Mouse (Mus musculus): ENCODE results near the gene Arnt2. TPM values are rescaled to one million over a fixed set of nuclear protein-coding genes. Genes with fewer than 3 reads are reported as not detected.
A peak's percentile ranks its signal among the peaks of the same experiment; 100 is the strongest.

Arnt2 gene
- polyA plus RNA-seq, 1 experiment: 2.5 TPM

DNA sequence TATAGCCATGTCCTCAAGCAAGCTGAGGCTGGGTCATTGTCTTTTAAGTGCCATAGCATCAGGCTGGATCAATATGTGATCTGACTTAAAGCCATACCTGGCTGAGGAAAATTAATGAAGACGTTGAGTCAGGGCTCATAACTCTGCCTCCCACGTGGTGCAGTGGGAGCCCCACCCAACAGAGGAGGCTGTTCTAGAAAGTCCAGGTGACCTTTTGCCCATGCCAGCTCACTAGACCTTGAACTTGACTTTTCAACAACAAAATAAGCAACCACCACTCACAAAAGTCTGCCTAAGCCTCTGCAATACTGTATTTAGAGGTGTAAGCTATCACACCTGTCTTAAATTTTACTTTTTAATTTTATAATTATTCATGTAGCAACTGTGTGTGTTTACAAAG, 24.9 kb upstream of the Arnt2 start:
- TF ChIP-seq CTCF (IDR thresholded peaks at IDR 0.05; ENCODE audit: control insufficient read depth, insufficient read depth, low read length): no peak
- Histone ChIP-seq H3K27ac (ENCODE audit: control insufficient read depth, insufficient read depth, low read depth, low read length, poor library complexity) (no peak overlapping the region), H3K4me3 (replicated peaks; ENCODE audit: control insufficient read depth, low read depth, low read length) (no peak overlapping the region)

DNA sequence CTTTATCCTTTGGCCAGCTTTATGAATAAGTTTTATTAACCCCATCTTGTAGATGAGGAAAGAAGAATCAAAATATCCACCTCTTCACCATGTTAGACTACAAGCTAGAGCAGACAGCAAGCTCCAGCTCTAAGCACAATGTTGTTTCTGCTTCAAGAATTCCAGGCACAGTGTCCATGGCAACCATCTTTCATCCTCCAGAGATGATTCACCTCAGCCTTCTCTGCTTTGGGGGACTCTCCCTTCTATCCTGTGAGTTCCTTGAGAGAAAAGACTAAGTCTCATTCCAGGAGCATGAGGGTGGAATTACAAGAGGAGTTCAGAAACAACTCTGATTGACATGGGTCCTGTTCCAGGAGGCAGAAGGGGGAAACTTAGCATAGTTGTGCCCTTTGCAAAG, 22.2 kb upstream of the Arnt2 start:
- TF ChIP-seq CTCF (IDR thresholded peaks at IDR 0.05; ENCODE audit: control insufficient read depth, insufficient read depth, low read length): no peak
- no peak for TF ChIP-seq POLR2A (IDR thresholded peaks at IDR 0.05; ENCODE audit: borderline replicate concordance, control insufficient read depth, low read depth, low read length)
- Histone ChIP-seq H3K27ac (ENCODE audit: control insufficient read depth, insufficient read depth, low read depth, low read length, poor library complexity) (no peak overlapping the region), H3K4me3 (replicated peaks; ENCODE audit: control insufficient read depth, low read depth, low read length) (no peak overlapping the region), H3K4me1 (ENCODE audit: control insufficient read depth, insufficient read depth, low read length) (no peaks in the 10 kb centered on the region)

More for the DNA sequence above, 24.9 kb upstream of the Arnt2 start:
- H3K4me1 ChIP-seq (ENCODE audit: control insufficient read depth, insufficient read depth, low read length): no peaks in the 10 kb centered on the region
- 62% methylated on average over 2 of the region's 2 CpGs for WGBS

DNA sequence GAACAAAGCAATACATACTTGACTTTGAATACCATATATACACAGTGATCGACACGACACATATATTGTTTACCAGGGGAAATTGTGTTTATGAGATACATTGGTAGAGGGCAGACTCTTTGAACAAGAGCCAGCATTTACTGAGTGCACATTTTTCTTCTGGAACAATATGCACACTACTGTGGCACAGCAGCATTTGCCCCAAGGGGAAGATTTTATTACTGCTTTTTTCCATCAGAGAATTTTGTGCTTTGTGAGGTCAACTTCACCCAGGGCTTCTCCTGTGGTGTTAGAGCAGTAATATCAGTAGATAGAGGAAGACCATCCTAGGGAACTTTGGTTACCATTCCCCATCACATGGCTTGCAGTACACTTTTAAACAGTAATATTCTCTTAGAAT, 17.2 kb upstream of the Arnt2 start:
- no peak for TF ChIP-seq CTCF (IDR thresholded peaks at IDR 0.05; ENCODE audit: control insufficient read depth, insufficient read depth, low read length)
- TF ChIP-seq POLR2A (IDR thresholded peaks at IDR 0.05; ENCODE audit: borderline replicate concordance, control insufficient read depth, low read depth, low read length): no peak
- H3K4me3 ChIP-seq (replicated peaks; ENCODE audit: control insufficient read depth, low read depth, low read length): no peak overlapping the region
- WGBS: 81% methylated on average over 2 of the region's 2 CpGs
- no peak overlapping the region for H3K27ac ChIP-seq (ENCODE audit: control insufficient read depth, insufficient read depth, low read depth, low read length, poor library complexity)
- no peaks in the 10 kb centered on the region for H3K4me1 ChIP-seq (ENCODE audit: control insufficient read depth, insufficient read depth, low read length)

DNA sequence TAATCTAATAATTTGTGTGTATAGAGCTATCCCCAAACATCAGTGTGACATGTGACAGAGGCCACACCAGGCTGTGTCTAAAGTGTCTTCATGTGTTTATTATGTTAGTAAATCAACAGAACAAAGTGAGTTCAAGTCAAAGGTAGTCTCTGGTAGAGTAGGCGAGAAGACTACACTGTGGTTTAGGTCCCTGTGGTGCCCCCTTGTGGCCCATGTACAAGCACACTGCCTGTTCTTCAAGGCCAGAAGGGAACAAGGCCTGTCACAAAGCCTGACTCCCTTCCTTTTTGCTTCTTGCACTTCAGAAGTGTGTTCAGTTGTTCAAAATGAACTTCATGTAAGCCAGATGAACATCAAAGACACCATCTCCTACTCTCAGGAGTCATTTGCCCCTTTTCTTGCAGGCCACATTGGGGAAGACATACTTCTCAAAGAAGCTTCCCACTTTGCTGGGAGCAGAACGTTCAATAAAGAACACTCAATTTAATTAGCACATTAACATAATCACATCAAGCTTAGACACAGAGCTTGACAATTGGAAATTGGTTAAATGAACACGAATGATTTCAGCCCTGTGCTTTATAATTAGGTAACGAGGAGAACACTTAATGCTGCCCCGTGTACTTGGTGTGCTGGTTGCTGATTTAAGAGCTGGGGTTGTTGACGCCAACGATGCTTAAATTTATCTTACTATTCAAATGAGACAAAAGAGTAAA, 14.9 kb upstream of the Arnt2 start:
- 77% methylated on average over 7 of the region's 7 CpGs for WGBS
- no peaks in the 10 kb centered on the region for H3K4me1 ChIP-seq (ENCODE audit: control insufficient read depth, insufficient read depth, low read length)
- no peak for TF ChIP-seq POLR2A (IDR thresholded peaks at IDR 0.05; ENCODE audit: borderline replicate concordance, control insufficient read depth, low read depth, low read length)
- TF ChIP-seq CTCF (IDR thresholded peaks at IDR 0.05; ENCODE audit: control insufficient read depth, insufficient read depth, low read length): peak; percentile 11; the same call in 1 of the 2 replicates

DNA sequence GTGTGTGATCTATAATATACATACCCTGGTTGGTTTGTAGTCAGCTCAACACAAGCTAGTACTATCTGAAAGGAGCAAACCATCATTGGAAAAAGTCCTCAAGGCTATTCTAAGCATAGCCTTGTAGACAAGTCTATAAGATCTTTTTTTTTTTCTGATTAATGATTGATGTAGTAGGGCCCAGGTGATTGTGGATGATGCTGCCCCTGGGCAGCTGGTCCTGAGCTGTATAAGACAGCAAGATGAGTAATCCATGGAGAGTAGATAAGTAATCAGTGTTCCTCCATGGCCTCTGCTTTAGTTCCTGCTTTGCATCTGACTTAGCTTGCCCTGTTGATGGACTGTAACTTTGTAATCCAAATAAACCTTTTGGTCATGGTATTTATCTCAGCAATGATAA, 11.8 kb upstream of the Arnt2 start:
- no peak for TF ChIP-seq CTCF (IDR thresholded peaks at IDR 0.05; ENCODE audit: control insufficient read depth, insufficient read depth, low read length)
- TF ChIP-seq POLR2A (IDR thresholded peaks at IDR 0.05; ENCODE audit: borderline replicate concordance, control insufficient read depth, low read depth, low read length): no peak
- Histone ChIP-seq H3K27ac (ENCODE audit: control insufficient read depth, insufficient read depth, low read depth, low read length, poor library complexity) (no peak overlapping the region), H3K4me3 (replicated peaks; ENCODE audit: control insufficient read depth, low read depth, low read length) (no peak overlapping the region), H3K4me1 (ENCODE audit: control insufficient read depth, insufficient read depth, low read length) (no peaks in the 10 kb centered on the region)

More for the DNA sequence above, 14.9 kb upstream of the Arnt2 start:
- no peak overlapping the region for H3K27ac ChIP-seq (ENCODE audit: control insufficient read depth, insufficient read depth, low read depth, low read length, poor library complexity)
- H3K4me3 ChIP-seq (replicated peaks; ENCODE audit: control insufficient read depth, low read depth, low read length): no peak overlapping the region

DNA sequence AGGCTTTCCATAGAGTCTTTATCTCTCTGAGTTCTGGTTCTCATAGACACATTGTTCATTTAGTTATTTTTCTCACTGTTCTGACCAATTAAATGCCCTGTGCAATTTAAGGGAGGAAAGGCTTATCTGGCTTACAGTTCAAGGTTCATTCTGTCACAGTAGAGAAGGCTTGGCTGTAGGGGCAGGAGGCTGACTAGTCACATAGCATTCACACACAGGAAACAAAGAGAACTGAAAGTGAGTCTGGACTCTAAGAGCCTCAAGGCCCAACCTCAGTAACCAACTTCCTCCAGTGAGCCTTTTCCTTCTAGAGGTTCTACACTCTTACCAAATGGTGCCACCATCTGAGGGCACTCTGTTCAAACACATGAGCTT, 11.3 kb upstream of the Arnt2 start:
- H3K4me3 ChIP-seq (replicated peaks; ENCODE audit: control insufficient read depth, low read depth, low read length): no peak overlapping the region
- no peak for TF ChIP-seq POLR2A (IDR thresholded peaks at IDR 0.05; ENCODE audit: borderline replicate concordance, control insufficient read depth, low read depth, low read length)
- no peak for TF ChIP-seq CTCF (IDR thresholded peaks at IDR 0.05; ENCODE audit: control insufficient read depth, insufficient read depth, low read length)
- H3K4me1 ChIP-seq (ENCODE audit: control insufficient read depth, insufficient read depth, low read length): no peaks in the 10 kb centered on the region
- no peak overlapping the region for H3K27ac ChIP-seq (ENCODE audit: control insufficient read depth, insufficient read depth, low read depth, low read length, poor library complexity)

DNA sequence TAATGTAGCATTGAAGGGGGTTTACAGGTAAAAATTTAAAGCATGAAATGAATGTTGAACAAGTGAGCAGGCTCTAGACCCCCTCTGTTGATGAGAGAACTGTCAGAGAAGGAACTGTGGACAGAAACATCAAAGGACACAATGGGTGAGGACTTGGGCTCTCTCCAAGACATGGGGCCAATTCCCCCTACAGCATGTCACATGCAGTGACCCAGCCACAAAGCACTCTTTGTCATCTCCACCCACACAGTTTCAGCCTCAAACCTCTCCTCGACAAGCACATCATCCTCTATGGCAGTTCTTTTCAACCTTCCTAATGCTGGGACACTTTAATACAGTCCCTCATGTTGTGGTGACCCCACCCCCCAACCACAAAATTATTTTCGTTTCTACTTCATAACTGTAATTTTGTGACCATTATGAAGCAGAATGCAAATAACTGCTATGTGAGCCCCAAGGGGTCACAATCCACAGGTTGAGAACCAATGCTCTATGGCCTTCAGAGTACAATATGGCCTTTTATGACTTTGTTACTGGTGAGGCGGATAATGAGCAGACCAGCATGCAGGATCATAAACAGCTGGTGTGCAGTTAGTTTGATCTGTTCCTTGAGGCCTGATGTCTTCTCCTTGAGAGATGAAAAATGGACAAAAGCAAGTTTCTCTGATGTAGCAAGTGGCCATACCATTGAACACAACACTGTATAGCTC, 10.8 kb upstream of the Arnt2 start:
- Histone ChIP-seq H3K27ac (ENCODE audit: control insufficient read depth, insufficient read depth, low read depth, low read length, poor library complexity) (no peak overlapping the region), H3K4me1 (ENCODE audit: control insufficient read depth, insufficient read depth, low read length) (no peaks in the 10 kb centered on the region), H3K4me3 (replicated peaks; ENCODE audit: control insufficient read depth, low read depth, low read length) (no peak overlapping the region)
- TF ChIP-seq POLR2A (IDR thresholded peaks at IDR 0.05; ENCODE audit: borderline replicate concordance, control insufficient read depth, low read depth, low read length): no peak
- no peak for TF ChIP-seq CTCF (IDR thresholded peaks at IDR 0.05; ENCODE audit: control insufficient read depth, insufficient read depth, low read length)
- 68% methylated on average over 3 of the region's 3 CpGs for WGBS

DNA sequence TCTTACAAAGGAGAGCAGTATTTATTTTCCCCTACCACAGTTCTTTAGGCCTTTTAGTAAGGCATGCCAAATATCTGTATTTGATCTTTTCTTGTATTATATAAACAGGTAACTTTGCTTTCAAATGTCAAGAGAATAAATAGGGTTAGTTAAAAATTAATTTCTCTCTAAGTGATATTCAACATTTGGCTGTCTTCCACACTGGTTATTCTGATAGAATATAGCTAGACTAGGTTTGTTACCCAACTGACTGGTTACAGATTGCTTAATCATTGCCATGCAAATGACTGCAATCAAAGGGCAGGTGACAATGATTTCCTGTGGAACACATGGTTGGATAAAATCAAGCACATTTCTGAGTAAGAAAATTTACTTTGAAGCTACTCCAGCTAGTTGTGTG, 7.5 kb upstream of the Arnt2 start:
- H3K4me3 ChIP-seq (replicated peaks; ENCODE audit: control insufficient read depth, low read depth, low read length): no peak overlapping the region
- TF ChIP-seq POLR2A (IDR thresholded peaks at IDR 0.05; ENCODE audit: borderline replicate concordance, control insufficient read depth, low read depth, low read length) (no peak), CTCF (IDR thresholded peaks at IDR 0.05; ENCODE audit: control insufficient read depth, insufficient read depth, low read length) (no peak)
- H3K27ac ChIP-seq (ENCODE audit: control insufficient read depth, insufficient read depth, low read depth, low read length, poor library complexity): no peak overlapping the region
- no peaks in the 10 kb centered on the region for H3K4me1 ChIP-seq (ENCODE audit: control insufficient read depth, insufficient read depth, low read length)

All from bone marrow, adult 2 months (tissue).